In genomic region chr3:116424973-116425284, GRCm38 (mm10) we compare ENCODE assay signal across 8 mouse cellular contexts. TPM values are rescaled to one million over a fixed set of nuclear protein-coding genes. Genes with fewer than 3 reads are reported as not detected.
DNase-seq lines count a peak whose midpoint lies in the region; ATAC-seq and TF ChIP-seq lines count a peak whose summit lies in the region.

No protein-coding gene starts in this region.

- peak; percentile 87 for TF ChIP-seq CTCF in heart, adult 2 months (IDR thresholded peaks at IDR 0.05)

- H3K27ac ChIP-seq in embryonic facial prominence, embryonic 13.5 days = peak overlapping the region; percentile 96
- peak overlapping the region; percentile 79 for H3K27ac ChIP-seq in heart, adult 2 months
- H3K27ac ChIP-seq in limb, embryonic 13.5 days = peak overlapping the region; percentile 91
- H3K27ac ChIP-seq in midbrain, embryonic 16.5 days (ENCODE audit: low read length) = peak overlapping the region; percentile 83

- no peaks in the 10 kb centered on the region for H3K27me3 ChIP-seq in embryonic facial prominence, embryonic 13.5 days
- H3K27me3 ChIP-seq in heart, adult 2 months (ENCODE audit: control insufficient read depth, insufficient read depth, low read length) = no peaks in the 10 kb centered on the region
- H3K27me3 ChIP-seq in limb, embryonic 13.5 days = no peaks in the 10 kb centered on the region
- H3K27me3 ChIP-seq in midbrain, embryonic 16.5 days (ENCODE audit: control insufficient read depth, insufficient read depth, low read depth, low read length) = no peaks in the 10 kb centered on the region

- H3K9ac ChIP-seq in embryonic facial prominence, embryonic 13.5 days = peak overlapping the region; percentile 88
- H3K9ac ChIP-seq in heart, adult 2 months (ENCODE audit: low read depth, low read length) = peak overlapping the region; percentile 34; the same call in 1 of the 2 replicates
- H3K9ac ChIP-seq in limb, embryonic 13.5 days = peak overlapping the region; percentile 89
- H3K9ac ChIP-seq in midbrain, embryonic 16.5 days (ENCODE audit: low read depth, low read length) = peak overlapping the region; percentile 88

- intact Hi-C loops in heart, adult 2 months (cut with DNase I) = loop anchor here (5.0 kb wide), 2 partner anchors 67 to 87 kb away; partner anchors contain the start of gene Dbt

- peak; percentile 97 for DNase-seq in 3T3-L1 (ENCODE audit: low read depth, low spot score)
- peak; percentile 90 to 91 for DNase-seq in adrenal gland, postnatal 36 days
- peak; percentile 76 to 89 for DNase-seq in heart, adult 2 months
- DNase-seq in kidney, adult 8-10 months = peak; percentile 87 to 88
- peak; percentile 67 to 87 for DNase-seq in spleen, postnatal 10 days (ENCODE audit: low spot score in 2 of 2)

- H3K9me3 ChIP-seq in embryonic facial prominence, embryonic 13.5 days = no peaks in the 10 kb centered on the region
- no peaks in the 10 kb centered on the region for H3K9me3 ChIP-seq in limb, embryonic 13.5 days
- no peaks in the 10 kb centered on the region for H3K9me3 ChIP-seq in midbrain, embryonic 16.5 days (replicated peaks; ENCODE audit: control insufficient read depth, low read length, poor library complexity, severe bottlenecking)

- under 1% methylated on average over 11 of the region's 11 CpGs for WGBS in embryonic facial prominence, embryonic 13.5 days
- WGBS in heart, adult 2 months = under 1% methylated on average over 11 of the region's 11 CpGs
- WGBS in limb, embryonic 13.5 days = under 1% methylated on average over 11 of the region's 11 CpGs
- WGBS in midbrain, embryonic 16.5 days = under 1% methylated on average over 11 of the region's 11 CpGs

- peak; percentile 67; the same call in 1 of the 2 replicates for TF ChIP-seq EP300 in heart, adult 2 months (IDR thresholded peaks at IDR 0.05; ENCODE audit: insufficient read depth, low read depth, low read length)

- peak overlapping the region; percentile 89 for H3K4me2 ChIP-seq in embryonic facial prominence, embryonic 13.5 days
- H3K4me2 ChIP-seq in limb, embryonic 13.5 days (replicated peaks) = peak overlapping the region; percentile 82
- H3K4me2 ChIP-seq in midbrain, embryonic 16.5 days (ENCODE audit: low read length) = peak overlapping the region; percentile 99

- TF ChIP-seq POLR2A in heart, adult 2 months (IDR thresholded peaks at IDR 0.05; ENCODE audit: insufficient read depth, low read depth, low read length) = peak; percentile 76

- peaks cover 1% of the 10 kb centered on the region; the same call in 1 of the 2 replicates for H3K36me3 ChIP-seq in embryonic facial prominence, embryonic 13.5 days
- no peaks in the 10 kb centered on the region for H3K36me3 ChIP-seq in heart, adult 2 months (ENCODE audit: control insufficient read depth, insufficient read depth, low read length)
- peaks cover 3% of the 10 kb centered on the region; the same call in 1 of the 2 replicates for H3K36me3 ChIP-seq in limb, embryonic 13.5 days
- H3K36me3 ChIP-seq in midbrain, embryonic 16.5 days (ENCODE audit: control insufficient read depth, insufficient read depth, low read length) = no peaks in the 10 kb centered on the region

- peaks cover 18% of the 10 kb centered on the region for H3K4me1 ChIP-seq in embryonic facial prominence, embryonic 13.5 days
- H3K4me1 ChIP-seq in heart, adult 2 months (ENCODE audit: control insufficient read depth, insufficient read depth, low read length) = no peaks in the 10 kb centered on the region
- peaks cover 19% of the 10 kb centered on the region for H3K4me1 ChIP-seq in limb, embryonic 13.5 days
- peaks cover 12% of the 10 kb centered on the region for H3K4me1 ChIP-seq in midbrain, embryonic 16.5 days (ENCODE audit: control insufficient read depth, insufficient read depth, low read length)

- ATAC-seq in embryonic facial prominence, embryonic 13.5 days (ENCODE audit: insufficient number of reproducible peaks, insufficient read depth, low FRiP score, low TSS enrichment, low read depth) = no peak
- peak; percentile 62 for ATAC-seq in limb, embryonic 13.5 days (ENCODE audit: low FRiP score, low read depth)
- ATAC-seq in midbrain, embryonic 16.5 days = peak; percentile 60

- H3K4me3 ChIP-seq in embryonic facial prominence, embryonic 13.5 days = peak overlapping the region; percentile 94
- H3K4me3 ChIP-seq in heart, adult 2 months = peak overlapping the region; percentile 80
- H3K4me3 ChIP-seq in limb, embryonic 13.5 days = peak overlapping the region; percentile 97
- peak overlapping the region; percentile 92 for H3K4me3 ChIP-seq in midbrain, embryonic 16.5 days (ENCODE audit: low read depth, low read length)

- no peaks in the 10 kb centered on the region for H3K79me2 ChIP-seq in heart, adult 2 months (replicated peaks; ENCODE audit: control insufficient read depth, insufficient read depth, low read length)

RNA-seq across cellular contexts. Expression of gene Cdc14a, which starts 1.1 kb away (rescaled TPM):
- 10 to 100 TPM in 1 of 2 experiments, 1 to 10 TPM in 1; 9.2 to 14.8 TPM for total RNA-seq in adrenal gland, postnatal 36 days (2021)
- 8.9 and 9.6 TPM in 2 replicates for polyA plus RNA-seq in embryonic facial prominence, embryonic 13.5 days (2015; fragmentation: Nextera tagmentation; extraction: Ambion mirVana)
- total RNA-seq in heart, adult 2 months (2021) = 1 to 10 TPM; 2.8 to 3.4 TPM
- polyA plus RNA-seq in heart, adult 2 months (2012; rRNA removed) = 1.3 and 1.6 TPM in 2 replicates
- polyA plus RNA-seq in limb, embryonic 13.5 days (2015; fragmentation: Nextera tagmentation; extraction: Ambion mirVana) = 8.5 and 10.1 TPM in 2 replicates
- polyA plus RNA-seq in midbrain, embryonic 16.5 days (2015; fragmentation: Nextera tagmentation; extraction: Ambion mirVana) = 4.0 and 5.8 TPM in 2 replicates

Comparison
In these comparisons a context has a peak if more than half of its experiments do, and no peak if none do; other contexts are left out.
1. H3K9ac ChIP-seq: peak in every context shown above with its lines; median percentile 89 in limb, embryonic 13.5 days; 88 in embryonic facial prominence, embryonic 13.5 days; 88 in midbrain, embryonic 16.5 days; 34 in heart, adult 2 months.